Mouse (Mus musculus) urinary bladder, adult 18-20 months (tissue): ENCODE data around the gene Acad11.

Source experiments
- DNase-seq, 2 experiments: peaks; one replicate each; pipeline ENCODE4 v3.0.0; 2022; ENCODE audit warnings: low spot score in 2 of 2, mixed read lengths in 2 of 2

Gene Acad11

GRCm38 (mm10) chr9:104063244-104063961, at the start of gene Acad11:
Gene Acad11 (plus strand): TSS chr9:104063377.
- DNase-seq: peak; percentile 74 to 85

- DNase-seq: no peak
Observed at GRCm38 (mm10) chr9:104014526-104014925, 48.7 kb upstream of the Acad11 start.

DNA sequence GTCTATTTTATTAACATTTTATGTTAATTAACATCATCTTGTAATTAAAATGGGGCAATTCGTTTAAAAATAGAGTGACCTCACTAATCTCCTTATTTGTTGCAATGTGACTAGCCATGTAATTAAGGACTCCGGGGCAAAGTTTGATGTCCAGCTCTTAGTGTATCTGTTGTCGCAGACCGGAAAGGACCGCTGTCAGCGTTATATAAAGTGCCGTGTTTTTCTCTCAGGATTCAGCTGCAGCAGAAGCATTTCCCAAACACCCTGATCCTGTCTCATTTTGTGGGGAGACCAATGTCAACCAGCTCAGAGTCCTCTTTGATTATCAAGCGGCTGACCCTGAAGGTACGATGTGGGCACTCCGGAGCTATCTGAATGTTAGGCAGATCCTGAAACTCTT, 42.2 kb upstream of the Acad11 start:
- DNase-seq: no peak

- DNase-seq: no peak
Observed at GRCm38 (mm10) chr9:104027186-104027585, 36.0 kb upstream of the Acad11 start.

DNA sequence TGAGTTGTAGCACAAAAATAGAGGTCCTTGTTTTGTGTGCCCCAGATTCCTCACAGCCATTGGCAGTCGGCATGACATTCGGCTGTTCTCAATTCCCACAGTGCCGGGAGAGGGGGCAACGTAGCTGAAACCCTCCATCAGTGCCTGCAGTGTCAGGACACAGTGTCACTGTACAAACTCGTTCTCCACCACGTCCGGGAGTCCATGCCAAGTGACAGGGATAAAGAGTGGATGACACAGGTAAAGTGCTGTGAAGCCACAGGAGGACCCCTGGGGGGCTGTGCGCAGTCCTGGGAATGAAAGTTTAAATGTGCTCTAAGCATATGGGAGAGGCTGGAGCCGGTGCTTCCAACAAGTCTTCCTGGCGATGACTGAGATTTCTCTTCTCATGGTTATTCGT, 33.3 kb upstream of the Acad11 start:
- DNase-seq: no peak

DNA sequence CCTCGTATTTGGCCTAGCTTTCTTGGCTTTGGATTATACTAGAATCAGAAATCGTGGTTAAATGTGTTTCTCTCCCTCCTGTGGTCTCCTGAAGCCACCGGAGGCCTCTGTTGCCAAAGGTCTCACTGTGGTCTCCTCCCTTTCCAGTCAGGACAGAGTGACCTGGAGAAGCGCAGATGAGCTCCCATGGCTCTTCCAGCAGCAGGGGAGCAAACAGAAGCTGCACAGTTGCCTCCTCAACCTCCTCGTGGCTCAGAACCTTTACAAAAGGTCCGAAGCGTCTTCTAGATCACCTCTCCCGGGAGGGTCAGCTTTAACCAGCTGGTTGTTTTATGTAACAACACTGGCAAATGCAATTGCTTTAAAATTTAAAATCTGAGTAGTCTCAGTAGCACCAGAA, 28.9 kb upstream of the Acad11 start:
- no peak for DNase-seq

- DNase-seq: no peak
Observed at GRCm38 (mm10) chr9:104034718-104035117, 28.5 kb upstream of the Acad11 start.

DNA sequence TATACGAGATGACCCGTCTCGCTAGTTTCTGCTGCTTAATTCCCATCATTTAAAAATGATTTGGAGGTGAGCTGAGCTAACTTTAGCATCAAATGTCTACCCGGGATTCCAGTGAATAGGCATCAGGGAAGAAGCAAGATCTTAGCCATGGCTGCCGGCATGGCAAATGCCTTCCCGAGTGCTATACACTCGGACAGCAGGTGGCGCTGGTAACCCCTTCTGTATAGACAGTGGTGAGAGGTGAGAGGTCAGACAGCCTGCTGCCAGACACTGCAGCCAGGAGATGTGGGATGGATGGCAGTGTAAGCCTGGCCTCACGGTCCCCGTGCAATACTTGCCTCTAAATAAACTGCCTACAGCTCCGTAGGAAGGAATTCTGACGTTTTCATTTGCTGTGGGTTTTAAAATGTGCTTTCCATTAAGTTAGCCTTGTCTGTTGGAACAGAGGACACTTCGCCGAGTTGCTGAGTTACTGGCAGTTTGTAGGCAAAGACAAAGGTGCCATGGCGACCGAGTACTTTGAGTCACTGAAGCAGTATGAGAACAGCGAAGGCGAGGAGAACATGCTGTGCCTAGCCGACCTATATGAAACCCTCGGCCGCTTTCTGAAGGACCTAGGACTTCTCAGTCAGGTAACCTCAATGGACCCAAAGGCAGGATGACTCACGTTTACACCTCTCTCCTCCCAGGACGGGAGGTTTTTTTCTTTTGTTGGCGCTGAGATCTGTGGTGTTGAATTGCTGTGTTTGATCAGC, 27.7 kb upstream of the Acad11 start:
- peak; percentile 60 to 72 for DNase-seq

GRCm38 (mm10) chr9:104038266-104038665, 24.9 kb upstream of the Acad11 start:
- DNase-seq: no peak

DNA sequence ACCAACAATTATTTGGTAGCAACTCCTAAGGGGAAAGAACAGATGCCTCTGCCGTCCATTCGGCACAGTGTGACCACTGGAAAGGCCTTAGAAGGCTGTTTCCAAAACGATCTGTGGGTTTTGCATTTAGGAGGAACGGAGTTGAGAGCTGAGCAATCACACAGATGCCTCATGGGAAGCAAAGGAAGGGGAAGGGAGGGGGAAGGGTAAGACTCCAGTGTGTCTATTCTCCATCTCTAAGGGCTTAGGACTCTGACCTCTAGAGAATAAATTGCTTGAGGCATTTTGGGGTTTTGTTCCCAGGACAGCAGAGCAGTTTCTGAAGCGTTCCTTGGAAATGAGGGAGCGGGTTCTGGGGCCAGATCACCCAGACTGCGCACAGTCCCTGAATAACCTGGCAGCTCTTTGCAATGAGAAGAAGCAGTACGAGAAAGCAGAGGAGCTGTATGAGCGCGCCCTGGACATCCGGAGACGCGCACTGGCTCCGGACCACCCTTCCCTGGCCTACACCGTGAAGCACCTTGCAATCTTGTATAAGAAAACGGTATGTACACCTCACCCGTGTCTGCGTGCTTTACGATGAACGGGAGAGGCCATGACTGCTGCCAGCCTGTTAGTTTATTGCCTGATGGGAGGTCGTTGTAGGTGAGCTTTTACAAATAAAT, 24.0 kb upstream of the Acad11 start:
- no peak for DNase-seq

- DNase-seq: no peak
Observed at GRCm38 (mm10) chr9:104039742-104040141, 23.4 kb upstream of the Acad11 start.

DNA sequence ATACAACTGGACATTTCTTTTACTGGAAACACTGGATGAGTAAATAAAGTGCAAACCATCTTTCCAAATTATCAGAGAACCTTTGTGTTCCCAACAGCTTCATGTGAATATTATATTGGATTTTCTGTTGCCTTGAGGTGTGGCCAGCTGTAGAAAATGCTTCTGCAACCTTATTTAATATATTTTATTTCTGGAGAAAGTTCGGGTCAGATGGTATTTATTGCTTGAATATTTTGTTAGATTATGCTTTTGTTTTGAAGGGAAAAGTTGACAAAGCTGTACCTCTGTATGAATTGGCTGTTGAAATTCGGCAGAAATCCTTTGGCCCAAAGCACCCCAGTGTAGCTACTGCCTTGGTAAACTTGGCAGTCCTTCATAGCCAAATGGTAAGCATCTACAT, 22.8 kb upstream of the Acad11 start, which contains the start of gene Gm28305:
Gm28305 (plus strand) TSS at position 301 of the 400 bp plus-strand sequence.
- DNase-seq: no peak

- DNase-seq: no peak
Observed at GRCm38 (mm10) chr9:104043676-104044075, 19.5 kb upstream of the Acad11 start.

- no peak for DNase-seq
Observed at GRCm38 (mm10) chr9:104051028-104051427, 12.1 kb upstream of the Acad11 start.

GRCm38 (mm10) chr9:104062430-104063243, 540 bp upstream of the Acad11 start, which contains the start of gene Uba5:
Gene Uba5 (minus strand): TSS chr9:104063134.
- peak; percentile 55 to 69 for DNase-seq

- DNase-seq: no peak
Observed at GRCm38 (mm10) chr9:104064571-104064970, 1.4 kb downstream of the Acad11 start.

GRCm38 (mm10) chr9:104070241-104070640, 7.1 kb downstream of the Acad11 start:
- no peak for DNase-seq

- no peak for DNase-seq
Observed at GRCm38 (mm10) chr9:104070863-104071604, 7.9 kb downstream of the Acad11 start.

DNA sequence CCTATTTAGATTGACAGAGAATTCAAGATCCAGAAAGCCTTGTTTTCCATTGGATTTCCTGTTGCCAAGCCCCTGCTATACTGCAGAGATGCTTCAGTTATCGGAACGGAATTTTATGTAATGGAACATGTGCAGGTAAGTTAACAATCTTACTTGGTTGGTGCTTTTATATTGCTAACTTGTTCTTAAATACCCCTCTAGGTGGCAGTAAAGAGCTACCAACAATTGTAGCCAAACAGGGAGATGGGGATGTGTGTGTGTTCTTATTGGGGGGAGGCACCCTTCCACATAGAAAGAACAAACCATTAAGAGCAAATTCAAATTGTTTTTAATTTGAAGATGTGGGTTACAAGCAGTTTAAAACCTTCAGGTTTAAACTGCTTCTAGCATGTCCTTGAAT, 12.6 kb downstream of the Acad11 start:
- no peak for DNase-seq

GRCm38 (mm10) chr9:104078780-104079179, 15.6 kb downstream of the Acad11 start:
- DNase-seq: no peak

GRCm38 (mm10) chr9:104079379-104079778, 16.2 kb downstream of the Acad11 start:
- DNase-seq: peak; percentile 36 to 61
